Comparison of ENCODE assay signal across 8 mouse cellular contexts in the genomic region with DNA sequence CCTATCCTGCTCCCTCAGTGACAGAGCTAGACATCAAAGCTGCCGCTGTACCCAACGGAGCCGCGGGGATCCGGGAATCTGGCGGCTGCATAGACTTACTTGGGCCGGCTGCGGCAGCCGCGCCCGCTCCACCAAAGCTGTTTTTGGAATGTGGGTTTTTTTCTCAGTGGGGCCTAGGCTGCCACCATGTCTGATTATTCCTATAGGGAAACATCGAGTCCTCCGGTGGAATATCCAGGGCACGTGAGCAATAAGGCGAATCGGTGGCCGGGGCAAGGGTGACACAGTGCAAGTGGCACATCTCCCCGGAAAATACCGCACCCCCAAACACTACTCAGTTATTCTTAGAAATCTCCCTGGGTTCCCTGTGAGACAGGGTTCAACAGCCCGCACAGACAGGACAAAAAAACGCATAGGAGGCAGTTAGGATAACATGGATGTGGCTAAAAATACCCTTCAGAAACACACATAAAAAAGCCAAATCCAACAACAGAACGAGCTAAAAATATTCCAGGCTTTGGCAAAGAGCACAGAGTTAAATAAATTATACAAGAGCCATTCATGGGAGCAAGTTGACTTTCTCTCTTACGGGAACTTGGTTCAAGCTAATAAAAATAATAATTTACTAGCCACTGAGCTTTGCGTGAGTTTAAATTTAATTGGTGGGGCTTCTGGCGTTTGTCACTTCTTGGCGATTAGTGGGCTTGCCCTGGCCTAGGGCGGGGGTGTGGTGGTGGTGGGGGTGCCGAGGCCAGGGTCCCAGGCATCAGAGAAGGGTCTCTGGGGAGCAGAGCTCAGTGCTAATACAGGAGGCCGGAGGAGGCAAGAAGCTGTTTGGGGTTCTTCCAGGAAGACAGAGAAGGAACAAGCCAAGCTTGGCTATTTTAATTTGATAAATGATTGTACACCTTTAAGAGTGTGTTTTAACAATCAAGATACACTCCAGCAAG. TPM values are rescaled to one million over a fixed set of nuclear protein-coding genes. Genes with fewer than 3 reads are reported as not detected.
DNase-seq lines count a peak whose midpoint lies in the region; ATAC-seq and TF ChIP-seq lines count a peak whose summit lies in the region.

No protein-coding gene starts in this region.

- H3K4me1 ChIP-seq in lung, adult 2 months (ENCODE audit: control insufficient read depth, insufficient read depth, low read length): peaks cover 17% of the 10 kb centered on the region
- peaks cover 22% of the 10 kb centered on the region for H3K4me1 ChIP-seq in embryonic fibroblast, embryonic 13.5 days (ENCODE audit: control insufficient read depth, insufficient read depth, low read length)
- H3K4me1 ChIP-seq in kidney, adult 2 months (ENCODE audit: control insufficient read depth, insufficient read depth, low read length): peaks cover 28% of the 10 kb centered on the region
- H3K4me1 ChIP-seq in midbrain, postnatal 0 days (ENCODE audit: insufficient read depth, low read length): peaks cover 26% of the 10 kb centered on the region

- ATAC-seq in midbrain, postnatal 0 days (ENCODE audit: low FRiP score): no peak
- no peak for ATAC-seq in monocyte, adult 5-6 weeks (replicated peaks; ENCODE audit: insufficient number of reproducible peaks, low FRiP score, low TSS enrichment, poor library complexity, severe bottlenecking)

- H3K27me3 ChIP-seq in kidney, adult 2 months (replicated peaks; ENCODE audit: control insufficient read depth, insufficient read depth, low read length): no peaks in the 10 kb centered on the region
- H3K27me3 ChIP-seq in midbrain, postnatal 0 days (ENCODE audit: insufficient read depth, low read length): no peaks in the 10 kb centered on the region

- TF ChIP-seq CTCF in lung, adult 2 months (IDR thresholded peaks at IDR 0.05; ENCODE audit: insufficient read depth, low read length): no peak
- TF ChIP-seq CTCF in embryonic fibroblast, embryonic 13.5 days (IDR thresholded peaks at IDR 0.05; ENCODE audit: borderline replicate concordance, insufficient read depth, low read length): no peak
- no peak for TF ChIP-seq CTCF in kidney, adult 2 months (conservative IDR thresholded peaks at IDR 0.05; ENCODE audit: insufficient read depth, insufficient read length, low read depth, low read length)
- no peak for TF ChIP-seq CTCF in midbrain, postnatal 0 days (IDR thresholded peaks at IDR 0.05)

- no peak for TF ChIP-seq POLR2A in lung, adult 2 months (IDR thresholded peaks at IDR 0.05; ENCODE audit: borderline replicate concordance, extremely low read depth, low read depth, low read length)
- TF ChIP-seq POLR2A in embryonic fibroblast, embryonic 13.5 days (IDR thresholded peaks at IDR 0.05; ENCODE audit: low read depth, low read length): no peak
- TF ChIP-seq POLR2A in kidney, adult 2 months (IDR thresholded peaks at IDR 0.05; ENCODE audit: low read depth, low read length): no peak

- H3K4me3 ChIP-seq in lung, adult 2 months (replicated peaks; ENCODE audit: extremely low read depth, low read depth, low read length): peak overlapping the region; percentile 4
- peak overlapping the region; percentile 6; the same call in 1 of the 2 replicates for H3K4me3 ChIP-seq in embryonic fibroblast, embryonic 13.5 days (ENCODE audit: insufficient read depth, low read length)
- H3K4me3 ChIP-seq in kidney, adult 2 months (ENCODE audit: insufficient read depth, low read depth, low read length): no peak overlapping the region
- H3K4me3 ChIP-seq in midbrain, postnatal 0 days (ENCODE audit: low read depth, low read length): peak overlapping the region; percentile 97

- H3K9me3 ChIP-seq in midbrain, postnatal 0 days (ENCODE audit: low read length): no peaks in the 10 kb centered on the region

- peak overlapping the region; percentile 100 for H3K9ac ChIP-seq in midbrain, postnatal 0 days (replicated peaks; ENCODE audit: low read length, poor library complexity, severe bottlenecking)

- WGBS in lung, adult 2 months: 43% methylated on average over 29 of the region's 29 CpGs
- WGBS in kidney, adult 2 months: 11% methylated on average over 29 of the region's 29 CpGs
- 12% methylated on average over 29 of the region's 29 CpGs for WGBS in midbrain, postnatal 0 days

- H3K36me3 ChIP-seq in kidney, adult 2 months (ENCODE audit: control insufficient read depth, insufficient read depth, low read length): no peaks in the 10 kb centered on the region
- peaks cover 3% of the 10 kb centered on the region; the same call in 1 of the 2 replicates for H3K36me3 ChIP-seq in midbrain, postnatal 0 days (ENCODE audit: insufficient read depth, low read length)

- peak overlapping the region; percentile 93 for H3K27ac ChIP-seq in embryonic fibroblast, embryonic 13.5 days (ENCODE audit: insufficient read depth, low read length)
- H3K27ac ChIP-seq in kidney, adult 2 months (ENCODE audit: insufficient read depth, low read depth, low read length): peak overlapping the region; percentile 84
- peak overlapping the region; percentile 99 for H3K27ac ChIP-seq in midbrain, postnatal 0 days (ENCODE audit: low read depth, low read length)

- peak overlapping the region; percentile 95 for H3K4me2 ChIP-seq in midbrain, postnatal 0 days (ENCODE audit: low read depth, low read length, poor library complexity, severe bottlenecking)

- DNase-seq in lung, adult 2 months: peak; percentile 45
- DNase-seq in lung, postnatal 4 days: no peak
- peak; percentile 79 for DNase-seq in kidney, adult 2 months
- peak; percentile 61 for DNase-seq in midbrain, postnatal 0 days (ENCODE audit: low spot score)
- DNase-seq in right cerebral cortex, postnatal 36 days (ENCODE audit: low spot score in 2 of 2): no peak
- no peak for DNase-seq in layer of hippocampus, adult 9-10 months (ENCODE audit: low spot score)

RNA-seq across cellular contexts. Expression of a gene that starts 8.5 kb away (rescaled TPM):
- polyA plus RNA-seq in lung, adult 2 months (2012; rRNA removed): 10.8 and 12.4 TPM in 2 replicates
- polyA plus RNA-seq in embryonic fibroblast, embryonic 13.5 days (2011; ENCODE audit: insufficient read length, low read depth, missing spikeins): 17.9 and 18.6 TPM in 2 replicates
- 8.0 and 9.2 TPM in 2 replicates for polyA plus RNA-seq in kidney, adult 2 months (2012; rRNA removed)
- total RNA-seq in midbrain, postnatal 0 days (2014; rRNA removed): 39.9 and 49.8 TPM in 2 replicates
- 5.9 and 9.5 TPM in 2 replicates for polyA plus RNA-seq in midbrain, postnatal 0 days (2015; fragmentation: Nextera tagmentation; extraction: Ambion mirVana)
- total RNA-seq in monocyte, adult 5-6 weeks (2017): 0.68 to 0.85 TPM (median 0.76 TPM) in 3 replicates

Comparison
In these comparisons a context has a peak if more than half of its experiments do, and no peak if none do; other contexts are left out.
1. DNase-seq: peak in lung, adult 2 months (single experiment), kidney, adult 2 months (single experiment) and midbrain, postnatal 0 days (single experiment); none in lung, postnatal 4 days (0 of 2), right cerebral cortex, postnatal 36 days (0 of 2) and layer of hippocampus, adult 9-10 months (single experiment).
2. Peak in every context shown above with its lines, with median percentiles within 50 percentile points of each other: H3K27ac ChIP-seq.